Mouse (Mus musculus) hindlimb bud, embryonic 11.5 days (tissue): Measurements from ENCODE around the gene Jak1.
A peak's percentile ranks its signal among the peaks of the same experiment; 100 is the strongest.

Experiments used
- DNase-seq: peaks from one replicate; pipeline ENCODE4 v3.0.0-alpha.2; 2012; ENCODE audit warnings: low read depth, low spot score; ENCODE audit errors: extremely low spot score

The Jak1 gene

GRCm38 (mm10) chr4:101157476-101157875, 107.6 kb downstream of the Jak1 start:
- no peak for DNase-seq

GRCm38 (mm10) chr4:101155541-101155940, 109.5 kb downstream of the Jak1 start:
- DNase-seq, result no peak

- DNase-seq, result no peak
Measured at GRCm38 (mm10) chr4:101146891-101147655, 118.0 kb downstream of the Jak1 start.

- DNase-seq, result peak; percentile 61
Measured at GRCm38 (mm10) chr4:101146047-101146745, 118.9 kb downstream of the Jak1 start.

GRCm38 (mm10) chr4:101144790-101145189, 120.3 kb downstream of the Jak1 start:
- no peak for DNase-seq

GRCm38 (mm10) chr4:101144361-101144760, 120.7 kb downstream of the Jak1 start:
- DNase-seq, result no peak

- no peak for DNase-seq
Measured at GRCm38 (mm10) chr4:101143901-101144300, 121.2 kb downstream of the Jak1 start.

GRCm38 (mm10) chr4:101141768-101142167, 123.3 kb downstream of the Jak1 start:
- DNase-seq, result no peak

GRCm38 (mm10) chr4:101137975-101138374, 127.1 kb downstream of the Jak1 start:
- DNase-seq, result no peak

GRCm38 (mm10) chr4:101135909-101136308, 129.2 kb downstream of the Jak1 start:
- no peak for DNase-seq

- no peak for DNase-seq
Measured at GRCm38 (mm10) chr4:101135013-101135412, 130.1 kb downstream of the Jak1 start.

GRCm38 (mm10) chr4:101121002-101121401, 144.1 kb downstream of the Jak1 start:
- DNase-seq, result no peak

- DNase-seq, result no peak
Measured at GRCm38 (mm10) chr4:101107122-101107521, 158.0 kb downstream of the Jak1 start.
